Mouse (Mus musculus): ENCODE results near the gene Bcas1.

DNA sequence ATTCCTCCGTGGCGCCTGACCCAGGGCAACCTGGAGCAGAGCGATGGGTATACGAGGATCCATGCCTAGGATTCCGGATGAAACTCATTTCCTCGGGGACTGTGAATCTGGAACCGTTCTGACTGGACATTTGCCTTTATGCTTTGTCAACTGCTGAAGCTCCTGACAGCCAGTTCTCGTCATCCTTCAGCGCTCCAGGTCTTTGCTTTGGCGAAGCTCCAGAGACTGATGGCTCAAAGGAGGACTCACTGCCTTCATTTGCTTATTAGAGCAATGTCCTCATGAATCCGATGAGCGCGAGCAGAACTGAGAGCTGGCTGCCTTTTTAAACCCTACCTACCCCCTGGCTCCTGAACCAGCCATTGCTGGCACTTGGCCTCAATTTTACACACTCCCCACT lies 11.1 kb upstream of the Bcas1 start:
- no peak for TF ChIP-seq CTCF (IDR thresholded peaks at IDR 0.05; ENCODE audit: borderline replicate concordance, insufficient read depth, low read length)
- TF ChIP-seq POLR2A (IDR thresholded peaks at IDR 0.05; ENCODE audit: low read depth, low read length), result no peak
